Mouse (Mus musculus): ENCODE results near the gene Tmem132c. TPM values are rescaled to one million over a fixed set of nuclear protein-coding genes. Genes with fewer than 3 reads are reported as not detected.

The Tmem132c gene
- polyA plus RNA-seq, 1 experiment from 2014 or later = 3.5 TPM

- H3K27me3 ChIP-seq (ENCODE audit: control insufficient read depth, insufficient read depth, low read length) = no peaks in the 10 kb centered on the region
- H3K36me3 ChIP-seq (ENCODE audit: control insufficient read depth, insufficient read depth, low read length) = no peaks in the 10 kb centered on the region
- no peak overlapping the region for H3K4me2 ChIP-seq
- H3K4me3 ChIP-seq (ENCODE audit: low read depth, low read length) = no peak overlapping the region
- ATAC-seq (replicated peaks; ENCODE audit: insufficient number of reproducible peaks, low FRiP score, low TSS enrichment) = no peak
- WGBS (ENCODE audit: insufficient replicate concordance) = 60% methylated on average over 7 of the region's 7 CpGs
- no peak overlapping the region for H3K27ac ChIP-seq (ENCODE audit: low read depth, low read length)
- H3K4me1 ChIP-seq (ENCODE audit: control insufficient read depth, insufficient read depth, low read length) = no peaks in the 10 kb centered on the region
- no peak overlapping the region for H3K9ac ChIP-seq (ENCODE audit: low read depth, low read length)
- no peaks in the 10 kb centered on the region for H3K9me3 ChIP-seq (replicated peaks; ENCODE audit: control insufficient read depth, low read length)
Observed at GRCm38 (mm10) chr5:127496895-127497294, 255.3 kb downstream of the Tmem132c start.

DNA sequence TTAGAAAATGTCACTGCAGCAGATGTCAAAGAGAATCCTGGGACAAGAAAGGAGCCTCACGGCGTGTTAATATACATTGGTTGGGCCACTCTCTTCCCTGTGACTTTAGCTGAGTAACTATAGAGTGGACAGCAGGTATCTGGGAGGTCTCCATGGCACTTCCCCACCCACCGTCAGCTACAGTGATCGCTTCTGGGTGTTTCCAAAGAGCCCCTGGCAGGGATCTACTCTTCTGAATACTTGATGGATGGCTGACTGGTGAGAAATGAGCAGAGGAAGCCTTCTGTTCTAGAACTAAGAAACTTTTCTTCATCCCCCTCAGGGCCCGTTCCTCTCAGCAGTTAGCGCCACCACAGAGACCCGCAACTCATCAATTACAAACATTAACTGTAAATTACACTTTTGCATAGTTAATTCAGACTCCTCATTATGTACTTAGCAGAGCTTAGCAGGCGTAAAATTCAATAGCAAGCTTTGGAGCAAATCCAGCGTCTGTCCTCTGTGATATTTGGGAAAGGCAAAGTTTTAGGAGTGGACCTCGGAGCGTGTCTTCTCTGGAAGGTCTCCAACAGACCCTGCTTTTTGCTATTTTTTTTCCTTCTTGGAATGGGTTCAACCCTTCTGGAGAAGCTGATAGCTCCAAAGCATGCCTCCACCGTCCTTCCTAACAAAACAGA is 257.7 kb downstream of the Tmem132c start:
- no peak overlapping the region for H3K27ac ChIP-seq (ENCODE audit: low read depth, low read length)
- no peak overlapping the region for H3K4me2 ChIP-seq
- no peak overlapping the region for H3K4me3 ChIP-seq (ENCODE audit: low read depth, low read length)
- no peaks in the 10 kb centered on the region for H3K36me3 ChIP-seq (ENCODE audit: control insufficient read depth, insufficient read depth, low read length)
- no peaks in the 10 kb centered on the region for H3K27me3 ChIP-seq (ENCODE audit: control insufficient read depth, insufficient read depth, low read length)
- H3K9ac ChIP-seq (ENCODE audit: low read depth, low read length) = no peak overlapping the region
- H3K9me3 ChIP-seq (replicated peaks; ENCODE audit: control insufficient read depth, low read length) = no peaks in the 10 kb centered on the region
- WGBS (ENCODE audit: insufficient replicate concordance) = 73% methylated on average over 12 of the region's 12 CpGs
- no peak for ATAC-seq (replicated peaks; ENCODE audit: insufficient number of reproducible peaks, low FRiP score, low TSS enrichment)
- H3K4me1 ChIP-seq (ENCODE audit: control insufficient read depth, insufficient read depth, low read length) = no peaks in the 10 kb centered on the region

DNA sequence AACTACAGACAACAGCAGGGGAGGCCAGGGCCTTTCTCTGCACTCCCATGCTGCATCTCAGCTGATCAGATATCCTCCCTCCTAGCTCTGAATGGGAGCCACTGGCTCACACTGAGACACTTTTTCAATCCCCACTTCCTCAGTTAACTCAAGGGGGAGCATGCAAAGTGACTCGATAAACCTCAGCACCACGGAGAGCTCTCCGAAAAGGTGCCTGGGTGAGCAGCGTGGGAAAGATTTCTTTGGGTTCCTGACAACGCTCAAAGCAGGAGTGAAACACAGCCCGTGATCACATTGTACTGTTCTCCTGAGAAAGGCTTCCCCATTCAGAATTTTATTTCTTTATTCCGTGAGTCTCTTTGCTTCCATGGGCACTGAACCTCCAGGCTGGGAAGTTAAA is 261.2 kb downstream of the Tmem132c start:
- 27% methylated on average over 7 of the region's 7 CpGs for WGBS (ENCODE audit: insufficient replicate concordance)
- Histone ChIP-seq H3K36me3 (ENCODE audit: control insufficient read depth, insufficient read depth, low read length) (no peaks in the 10 kb centered on the region), H3K4me3 (ENCODE audit: low read depth, low read length) (no peak overlapping the region), H3K9ac (ENCODE audit: low read depth, low read length) (no peak overlapping the region), H3K27ac (ENCODE audit: low read depth, low read length) (no peak overlapping the region), H3K9me3 (replicated peaks; ENCODE audit: control insufficient read depth, low read length) (no peaks in the 10 kb centered on the region), H3K4me1 (ENCODE audit: control insufficient read depth, insufficient read depth, low read length) (no peaks in the 10 kb centered on the region), H3K4me2 (no peak overlapping the region), H3K27me3 (ENCODE audit: control insufficient read depth, insufficient read depth, low read length) (no peaks in the 10 kb centered on the region)
- no peak for ATAC-seq (replicated peaks; ENCODE audit: insufficient number of reproducible peaks, low FRiP score, low TSS enrichment)

GRCm38 (mm10) chr5:127505697-127506096 is 264.1 kb downstream of the Tmem132c start:
- WGBS (ENCODE audit: insufficient replicate concordance) = 72% methylated on average over 6 of the region's 6 CpGs
- Histone ChIP-seq H3K36me3 (ENCODE audit: control insufficient read depth, insufficient read depth, low read length) (no peaks in the 10 kb centered on the region), H3K4me1 (ENCODE audit: control insufficient read depth, insufficient read depth, low read length) (no peaks in the 10 kb centered on the region), H3K9ac (ENCODE audit: low read depth, low read length) (no peak overlapping the region), H3K4me2 (no peak overlapping the region), H3K4me3 (ENCODE audit: low read depth, low read length) (no peak overlapping the region), H3K27ac (ENCODE audit: low read depth, low read length) (no peak overlapping the region), H3K9me3 (replicated peaks; ENCODE audit: control insufficient read depth, low read length) (no peaks in the 10 kb centered on the region), H3K27me3 (ENCODE audit: control insufficient read depth, insufficient read depth, low read length) (no peaks in the 10 kb centered on the region)
- no peak for ATAC-seq (replicated peaks; ENCODE audit: insufficient number of reproducible peaks, low FRiP score, low TSS enrichment)

DNA sequence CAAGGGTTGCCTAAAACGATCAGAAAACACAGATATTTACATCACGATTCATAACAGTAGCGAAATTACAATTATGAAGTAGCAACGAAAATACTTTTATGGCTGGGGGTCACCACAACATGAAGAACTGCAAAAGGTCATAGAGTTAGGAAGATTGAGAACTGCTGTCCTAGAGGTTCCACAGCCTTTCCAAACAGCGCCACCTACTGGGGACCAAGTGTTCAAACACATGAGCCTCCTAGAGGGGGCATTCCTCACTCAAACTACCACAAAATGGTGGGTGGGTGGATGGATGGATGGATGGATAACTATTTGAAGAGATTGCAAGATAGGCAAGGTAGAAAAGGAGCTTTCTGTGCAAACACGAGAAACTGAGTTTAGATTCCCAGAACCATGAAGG is 270.0 kb downstream of the Tmem132c start:
- no peaks in the 10 kb centered on the region for H3K9me3 ChIP-seq (replicated peaks; ENCODE audit: control insufficient read depth, low read length)
- H3K27me3 ChIP-seq (ENCODE audit: control insufficient read depth, insufficient read depth, low read length) = no peaks in the 10 kb centered on the region
- no peak for ATAC-seq (replicated peaks; ENCODE audit: insufficient number of reproducible peaks, low FRiP score, low TSS enrichment)
- 80% methylated on average over 6 of the region's 6 CpGs for WGBS (ENCODE audit: insufficient replicate concordance)
- no peak overlapping the region for H3K9ac ChIP-seq (ENCODE audit: low read depth, low read length)
- no peaks in the 10 kb centered on the region for H3K36me3 ChIP-seq (ENCODE audit: control insufficient read depth, insufficient read depth, low read length)
- H3K4me3 ChIP-seq (ENCODE audit: low read depth, low read length) = no peak overlapping the region
- H3K4me2 ChIP-seq = no peak overlapping the region
- no peaks in the 10 kb centered on the region for H3K4me1 ChIP-seq (ENCODE audit: control insufficient read depth, insufficient read depth, low read length)
- no peak overlapping the region for H3K27ac ChIP-seq (ENCODE audit: low read depth, low read length)

DNA sequence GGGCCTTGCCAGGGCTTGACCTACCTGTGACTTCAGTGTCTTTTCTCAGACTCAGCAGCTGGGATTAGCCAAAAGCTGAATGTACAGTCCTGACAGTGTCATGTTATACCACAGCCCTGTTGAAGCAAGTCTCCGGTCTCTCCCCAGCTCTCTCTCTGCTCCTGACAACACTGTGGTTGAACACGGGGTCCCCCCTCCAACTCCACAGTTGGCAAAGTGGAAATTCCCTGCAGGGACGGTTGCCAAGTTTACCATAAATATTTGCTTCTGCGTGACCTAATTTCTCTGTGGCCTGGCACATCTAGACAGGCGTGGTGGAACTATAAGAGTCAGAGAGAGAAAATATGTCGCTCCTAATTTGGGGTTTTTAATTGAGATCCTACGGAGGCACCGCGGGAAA is 274.4 kb downstream of the Tmem132c start:
- Histone ChIP-seq H3K4me2 (no peak overlapping the region), H3K4me1 (ENCODE audit: control insufficient read depth, insufficient read depth, low read length) (no peaks in the 10 kb centered on the region), H3K9me3 (replicated peaks; ENCODE audit: control insufficient read depth, low read length) (no peaks in the 10 kb centered on the region), H3K27me3 (ENCODE audit: control insufficient read depth, insufficient read depth, low read length) (no peaks in the 10 kb centered on the region), H3K36me3 (ENCODE audit: control insufficient read depth, insufficient read depth, low read length) (no peaks in the 10 kb centered on the region), H3K4me3 (ENCODE audit: low read depth, low read length) (no peak overlapping the region), H3K9ac (ENCODE audit: low read depth, low read length) (no peak overlapping the region), H3K27ac (ENCODE audit: low read depth, low read length) (no peak overlapping the region)
- no peak for ATAC-seq (replicated peaks; ENCODE audit: insufficient number of reproducible peaks, low FRiP score, low TSS enrichment)
- 83% methylated on average over 9 of the region's 9 CpGs for WGBS (ENCODE audit: insufficient replicate concordance)

- ATAC-seq (replicated peaks; ENCODE audit: insufficient number of reproducible peaks, low FRiP score, low TSS enrichment) = no peak
- H3K4me1 ChIP-seq (ENCODE audit: control insufficient read depth, insufficient read depth, low read length) = no peaks in the 10 kb centered on the region
- no peak overlapping the region for H3K4me3 ChIP-seq (ENCODE audit: low read depth, low read length)
- no peak overlapping the region for H3K27ac ChIP-seq (ENCODE audit: low read depth, low read length)
- H3K4me2 ChIP-seq = no peak overlapping the region
- no peaks in the 10 kb centered on the region for H3K36me3 ChIP-seq (ENCODE audit: control insufficient read depth, insufficient read depth, low read length)
- no peak overlapping the region for H3K9ac ChIP-seq (ENCODE audit: low read depth, low read length)
- 51% methylated on average over 9 of the region's 9 CpGs for WGBS (ENCODE audit: insufficient replicate concordance)
- no peaks in the 10 kb centered on the region for H3K9me3 ChIP-seq (replicated peaks; ENCODE audit: control insufficient read depth, low read length)
- H3K27me3 ChIP-seq (ENCODE audit: control insufficient read depth, insufficient read depth, low read length) = no peaks in the 10 kb centered on the region
Observed at GRCm38 (mm10) chr5:127522744-127523476, 281.3 kb downstream of the Tmem132c start.

- WGBS (ENCODE audit: insufficient replicate concordance) = 58% methylated on average over 10 of the region's 10 CpGs
- ATAC-seq (replicated peaks; ENCODE audit: insufficient number of reproducible peaks, low FRiP score, low TSS enrichment) = no peak
- no peak overlapping the region for H3K9ac ChIP-seq (ENCODE audit: low read depth, low read length)
- no peak overlapping the region for H3K4me3 ChIP-seq (ENCODE audit: low read depth, low read length)
- no peaks in the 10 kb centered on the region for H3K4me1 ChIP-seq (ENCODE audit: control insufficient read depth, insufficient read depth, low read length)
- H3K9me3 ChIP-seq (replicated peaks; ENCODE audit: control insufficient read depth, low read length) = no peaks in the 10 kb centered on the region
- H3K27ac ChIP-seq (ENCODE audit: low read depth, low read length) = no peak overlapping the region
- no peaks in the 10 kb centered on the region for H3K27me3 ChIP-seq (ENCODE audit: control insufficient read depth, insufficient read depth, low read length)
- no peaks in the 10 kb centered on the region for H3K36me3 ChIP-seq (ENCODE audit: control insufficient read depth, insufficient read depth, low read length)
- H3K4me2 ChIP-seq = no peak overlapping the region
Observed at GRCm38 (mm10) chr5:127527344-127527974, 285.9 kb downstream of the Tmem132c start.
